Mouse (Mus musculus): ENCODE measurements around the gene Pced1b. TPM values are rescaled to one million over a fixed set of nuclear protein-coding genes. Genes with fewer than 3 reads are reported as not detected.

Pced1b gene
- polyA plus RNA-seq, 1 experiment from 2014 or later: 8.7 TPM

DNA sequence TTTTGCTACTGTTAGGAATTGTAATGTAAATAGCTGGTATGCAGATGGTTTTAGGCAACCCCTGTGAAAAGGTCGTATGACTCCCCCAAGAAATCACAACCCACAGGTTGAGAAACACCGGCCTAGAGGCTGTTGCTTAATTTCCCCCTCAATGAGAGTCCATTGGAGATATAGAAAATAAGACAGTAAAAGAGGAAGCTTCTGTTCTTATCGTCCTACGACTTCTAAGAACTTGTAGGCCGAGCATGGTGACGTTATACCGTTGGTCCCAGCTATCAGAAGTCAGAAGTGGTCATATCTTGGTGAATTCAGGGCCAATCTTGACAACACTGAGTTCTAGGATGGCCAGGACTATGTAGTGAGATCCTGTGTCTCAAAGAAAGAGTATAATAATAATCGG is 65.0 kb downstream of the Pced1b start:
- Histone ChIP-seq H3K4me2 (replicated peaks; ENCODE audit: low read depth, low read length) (no peak overlapping the region), H3K27me3 (ENCODE audit: control insufficient read depth, insufficient read depth, low read length) (no peaks in the 10 kb centered on the region), H3K9ac (ENCODE audit: low read depth, low read length) (no peak overlapping the region), H3K27ac (ENCODE audit: low read depth, low read length) (no peak overlapping the region), H3K36me3 (ENCODE audit: control insufficient read depth, insufficient read depth, low read length) (no peaks in the 10 kb centered on the region), H3K4me1 (ENCODE audit: control insufficient read depth, insufficient read depth, low read length) (no peaks in the 10 kb centered on the region), H3K4me3 (ENCODE audit: low read length) (no peak overlapping the region), H3K9me3 (ENCODE audit: control insufficient read depth, low read length) (no peaks in the 10 kb centered on the region)
- ATAC-seq (ENCODE audit: low FRiP score, low TSS enrichment): no peak
- 90% methylated on average over 8 of the region's 8 CpGs for WGBS

DNA sequence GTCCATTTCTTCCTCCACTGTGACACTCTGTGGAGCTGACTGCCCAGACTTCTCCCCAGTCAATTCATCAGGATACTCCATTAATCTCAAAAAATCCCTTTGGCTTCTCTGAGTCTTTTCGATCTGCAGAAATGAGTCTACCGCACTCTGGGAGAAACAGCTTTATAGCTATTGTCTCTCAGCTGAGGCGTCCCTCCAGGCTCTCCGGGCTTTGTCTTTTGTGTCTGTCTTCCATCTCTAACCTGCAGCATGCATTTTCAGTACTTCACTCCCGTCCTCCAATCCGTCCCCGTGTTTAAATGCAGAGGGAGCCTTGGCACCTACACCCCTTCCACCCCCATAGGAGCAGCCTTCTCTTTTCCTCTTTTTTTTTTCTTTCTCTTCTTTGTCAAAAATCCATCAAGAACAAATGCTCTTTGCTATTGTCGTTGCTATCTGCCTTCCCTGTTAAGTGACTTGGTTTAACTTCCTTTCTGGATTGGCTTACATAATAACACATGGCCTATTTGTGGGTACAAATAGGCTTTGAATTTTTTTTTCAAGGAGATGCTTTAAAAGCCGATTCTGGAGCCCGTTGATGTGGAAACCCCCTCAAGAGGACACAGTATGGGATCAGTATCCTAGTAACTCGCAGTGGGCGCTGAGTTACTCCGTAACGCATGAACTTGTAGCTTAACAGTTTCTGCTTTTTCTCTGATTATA is 68.0 kb downstream of the Pced1b start:
- Histone ChIP-seq H3K9ac (ENCODE audit: low read depth, low read length) (no peak overlapping the region), H3K4me1 (ENCODE audit: control insufficient read depth, insufficient read depth, low read length) (no peaks in the 10 kb centered on the region), H3K27ac (ENCODE audit: low read depth, low read length) (no peak overlapping the region), H3K36me3 (ENCODE audit: control insufficient read depth, insufficient read depth, low read length) (no peaks in the 10 kb centered on the region), H3K9me3 (ENCODE audit: control insufficient read depth, low read length) (no peaks in the 10 kb centered on the region), H3K4me3 (ENCODE audit: low read length) (no peak overlapping the region), H3K4me2 (replicated peaks; ENCODE audit: low read depth, low read length) (no peak overlapping the region), H3K27me3 (ENCODE audit: control insufficient read depth, insufficient read depth, low read length) (no peaks in the 10 kb centered on the region)
- WGBS: 85% methylated on average over 14 of the region's 14 CpGs
- ATAC-seq (ENCODE audit: low FRiP score, low TSS enrichment): no peak

DNA sequence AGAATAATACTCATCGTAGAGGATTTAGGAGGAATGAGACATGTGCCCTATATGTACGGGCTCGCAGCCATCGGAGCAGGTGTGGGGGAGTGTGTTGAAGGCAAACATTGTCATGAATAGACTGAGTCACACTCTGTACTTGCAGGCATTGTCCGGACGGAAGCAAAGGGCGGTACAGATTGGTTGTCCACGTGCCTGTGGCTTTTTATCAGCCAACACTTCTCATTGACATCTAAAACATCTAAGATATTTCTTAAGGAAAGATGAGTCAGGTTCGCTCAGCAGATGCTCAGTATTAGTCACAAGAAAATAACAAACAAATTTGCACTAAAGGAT is 68.5 kb downstream of the Pced1b start:
- ATAC-seq (ENCODE audit: low FRiP score, low TSS enrichment): no peak
- WGBS: 79% methylated on average over 9 of the region's 9 CpGs
- H3K27ac ChIP-seq (ENCODE audit: low read depth, low read length): no peak overlapping the region
- no peak overlapping the region for H3K4me2 ChIP-seq (replicated peaks; ENCODE audit: low read depth, low read length)
- H3K4me3 ChIP-seq (ENCODE audit: low read length): no peak overlapping the region
- no peak overlapping the region for H3K9ac ChIP-seq (ENCODE audit: low read depth, low read length)
- no peaks in the 10 kb centered on the region for H3K27me3 ChIP-seq (ENCODE audit: control insufficient read depth, insufficient read depth, low read length)
- no peaks in the 10 kb centered on the region for H3K4me1 ChIP-seq (ENCODE audit: control insufficient read depth, insufficient read depth, low read length)
- no peaks in the 10 kb centered on the region for H3K9me3 ChIP-seq (ENCODE audit: control insufficient read depth, low read length)
- H3K36me3 ChIP-seq (ENCODE audit: control insufficient read depth, insufficient read depth, low read length): no peaks in the 10 kb centered on the region

DNA sequence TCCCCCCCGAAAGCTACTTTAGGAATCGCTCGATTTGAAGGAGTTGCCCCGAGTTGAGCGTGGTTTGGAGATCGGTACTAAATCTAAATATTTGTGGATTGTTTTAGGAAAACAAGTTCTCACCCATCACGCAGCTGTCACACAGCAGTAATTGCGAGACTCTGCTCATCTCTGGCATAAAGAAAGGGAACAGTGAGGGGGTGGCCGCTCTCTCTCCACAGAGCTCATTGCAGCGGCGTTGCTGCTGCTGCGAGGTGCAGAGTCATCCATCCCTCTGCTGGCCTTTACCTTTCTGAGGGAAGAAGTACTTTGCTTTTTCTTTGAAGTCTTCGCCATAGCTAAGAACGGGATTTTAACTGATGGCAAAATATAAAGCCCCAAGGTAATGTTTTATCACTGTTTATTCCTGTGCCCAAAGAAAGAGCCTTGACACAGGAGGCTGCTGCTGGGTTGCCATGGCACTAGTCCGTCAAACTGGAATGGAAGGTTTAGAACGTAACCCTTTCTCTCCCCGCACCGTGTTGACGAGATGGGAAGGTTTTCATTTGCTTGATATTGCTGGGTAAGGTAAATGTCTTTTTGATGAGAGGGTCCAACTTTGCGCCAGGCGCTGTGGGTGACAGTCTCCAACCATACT is 71.6 kb downstream of the Pced1b start:
- Histone ChIP-seq H3K36me3 (ENCODE audit: control insufficient read depth, insufficient read depth, low read length) (no peaks in the 10 kb centered on the region), H3K9ac (ENCODE audit: low read depth, low read length) (no peak overlapping the region), H3K9me3 (ENCODE audit: control insufficient read depth, low read length) (0 out of 2 replicates have a peak, but pooled peaks cover under 1% of the 10 kb centered on the region), H3K4me1 (ENCODE audit: control insufficient read depth, insufficient read depth, low read length) (no peaks in the 10 kb centered on the region), H3K27me3 (ENCODE audit: control insufficient read depth, insufficient read depth, low read length) (no peaks in the 10 kb centered on the region), H3K27ac (ENCODE audit: low read depth, low read length) (no peak overlapping the region), H3K4me3 (ENCODE audit: low read length) (no peak overlapping the region), H3K4me2 (replicated peaks; ENCODE audit: low read depth, low read length) (no peak overlapping the region)
- no peak for ATAC-seq (ENCODE audit: low FRiP score, low TSS enrichment)
- WGBS: 90% methylated on average over 21 of the region's 21 CpGs

DNA sequence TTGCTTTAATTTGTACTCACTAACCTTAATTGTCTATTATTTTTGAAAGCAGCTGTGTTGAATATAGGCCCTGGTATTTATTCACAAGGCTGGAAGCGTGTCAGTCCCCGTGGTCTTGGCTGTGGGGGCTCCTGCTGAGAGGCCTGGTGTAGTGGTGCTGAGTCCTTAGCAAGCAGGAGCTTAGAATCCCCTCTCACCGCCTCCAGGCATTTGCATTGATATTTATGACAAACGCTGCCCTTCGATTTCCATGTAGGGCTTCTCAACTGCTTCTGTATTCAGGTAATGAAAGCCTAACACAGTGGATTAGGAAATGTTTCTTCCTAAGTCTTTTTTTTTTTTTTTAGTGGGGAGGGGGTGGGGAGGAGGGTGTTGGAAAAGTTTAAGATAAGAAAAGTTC is 75.9 kb downstream of the Pced1b start:
- H3K27ac ChIP-seq (ENCODE audit: low read depth, low read length): no peak overlapping the region
- H3K36me3 ChIP-seq (ENCODE audit: control insufficient read depth, insufficient read depth, low read length): no peaks in the 10 kb centered on the region
- peaks cover 6% of the 10 kb centered on the region; the same call in 1 of the 2 replicates for H3K4me1 ChIP-seq (ENCODE audit: control insufficient read depth, insufficient read depth, low read length)
- H3K4me2 ChIP-seq (replicated peaks; ENCODE audit: low read depth, low read length): no peak overlapping the region
- no peak for ATAC-seq (ENCODE audit: low FRiP score, low TSS enrichment)
- no peaks in the 10 kb centered on the region for H3K27me3 ChIP-seq (ENCODE audit: control insufficient read depth, insufficient read depth, low read length)
- peaks cover 7% of the 10 kb centered on the region for H3K9me3 ChIP-seq (ENCODE audit: control insufficient read depth, low read length)
- no peak overlapping the region for H3K9ac ChIP-seq (ENCODE audit: low read depth, low read length)
- WGBS: 84% methylated on average over 5 of the region's 5 CpGs
- H3K4me3 ChIP-seq (ENCODE audit: low read length): no peak overlapping the region

DNA sequence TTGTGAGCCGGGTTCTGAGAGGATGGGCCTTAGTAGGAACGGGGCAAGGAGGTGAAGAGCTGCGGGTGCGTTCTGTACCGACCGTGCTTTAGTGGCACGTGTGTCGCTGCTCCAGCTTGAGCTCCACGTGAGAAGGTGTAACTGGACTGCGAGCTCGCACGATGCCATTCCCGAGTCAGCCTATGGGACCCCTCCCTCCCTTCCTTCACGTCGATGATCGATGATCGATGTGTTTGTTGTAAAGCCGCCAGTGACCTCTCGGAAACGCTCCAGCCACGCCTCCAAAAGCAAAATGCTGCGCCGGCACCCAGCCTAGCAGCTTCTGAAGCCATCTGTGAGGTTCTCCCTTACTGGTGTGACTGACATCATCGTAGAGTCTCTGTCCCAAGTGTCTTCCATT is 76.6 kb downstream of the Pced1b start:
- WGBS: 80% methylated on average over 24 of the region's 24 CpGs
- Histone ChIP-seq H3K9ac (ENCODE audit: low read depth, low read length) (no peak overlapping the region), H3K36me3 (ENCODE audit: control insufficient read depth, insufficient read depth, low read length) (no peaks in the 10 kb centered on the region), H3K27ac (ENCODE audit: low read depth, low read length) (no peak overlapping the region), H3K4me1 (ENCODE audit: control insufficient read depth, insufficient read depth, low read length) (peaks cover 6% of the 10 kb centered on the region; the same call in 1 of the 2 replicates), H3K4me2 (replicated peaks; ENCODE audit: low read depth, low read length) (no peak overlapping the region), H3K4me3 (ENCODE audit: low read length) (no peak overlapping the region), H3K9me3 (ENCODE audit: control insufficient read depth, low read length) (peaks cover 7% of the 10 kb centered on the region), H3K27me3 (ENCODE audit: control insufficient read depth, insufficient read depth, low read length) (no peaks in the 10 kb centered on the region)
- 0 out of 2 replicates have a peak, but pooled peaks have one; percentile 28 for ATAC-seq (ENCODE audit: low FRiP score, low TSS enrichment)

DNA sequence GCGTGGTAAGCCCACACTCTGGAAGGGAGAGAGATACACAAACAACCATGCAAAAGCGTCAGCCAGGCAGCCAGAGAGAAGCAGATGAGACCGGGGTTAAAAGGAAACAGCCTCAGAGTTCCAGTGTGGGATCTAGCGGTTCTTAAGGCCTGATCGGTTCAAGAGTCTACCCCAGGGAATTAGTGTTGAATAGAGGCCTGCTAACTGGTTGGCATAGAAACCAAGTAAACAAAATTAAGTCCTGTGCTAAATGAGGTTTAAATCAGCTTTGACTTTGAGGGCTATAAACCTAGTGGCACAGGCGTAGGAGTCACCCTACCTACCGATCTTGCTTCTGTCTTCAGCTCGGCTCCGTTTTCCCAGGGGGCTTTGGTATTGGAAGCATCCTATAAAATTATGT is 77.4 kb downstream of the Pced1b start:
- Histone ChIP-seq H3K4me1 (ENCODE audit: control insufficient read depth, insufficient read depth, low read length) (peaks cover 6% of the 10 kb centered on the region; the same call in 1 of the 2 replicates), H3K4me2 (replicated peaks; ENCODE audit: low read depth, low read length) (no peak overlapping the region; the same call in 1 of the 2 replicates), H3K9me3 (ENCODE audit: control insufficient read depth, low read length) (peaks cover 7% of the 10 kb centered on the region), H3K36me3 (ENCODE audit: control insufficient read depth, insufficient read depth, low read length) (no peaks in the 10 kb centered on the region), H3K9ac (ENCODE audit: low read depth, low read length) (no peak overlapping the region), H3K27me3 (ENCODE audit: control insufficient read depth, insufficient read depth, low read length) (no peaks in the 10 kb centered on the region), H3K4me3 (ENCODE audit: low read length) (no peak overlapping the region), H3K27ac (ENCODE audit: low read depth, low read length) (no peak overlapping the region)
- 34% methylated on average over 9 of the region's 9 CpGs for whole genome bisulfite sequencing
- peak; percentile 88 for ATAC-seq (ENCODE audit: low FRiP score, low TSS enrichment)

DNA sequence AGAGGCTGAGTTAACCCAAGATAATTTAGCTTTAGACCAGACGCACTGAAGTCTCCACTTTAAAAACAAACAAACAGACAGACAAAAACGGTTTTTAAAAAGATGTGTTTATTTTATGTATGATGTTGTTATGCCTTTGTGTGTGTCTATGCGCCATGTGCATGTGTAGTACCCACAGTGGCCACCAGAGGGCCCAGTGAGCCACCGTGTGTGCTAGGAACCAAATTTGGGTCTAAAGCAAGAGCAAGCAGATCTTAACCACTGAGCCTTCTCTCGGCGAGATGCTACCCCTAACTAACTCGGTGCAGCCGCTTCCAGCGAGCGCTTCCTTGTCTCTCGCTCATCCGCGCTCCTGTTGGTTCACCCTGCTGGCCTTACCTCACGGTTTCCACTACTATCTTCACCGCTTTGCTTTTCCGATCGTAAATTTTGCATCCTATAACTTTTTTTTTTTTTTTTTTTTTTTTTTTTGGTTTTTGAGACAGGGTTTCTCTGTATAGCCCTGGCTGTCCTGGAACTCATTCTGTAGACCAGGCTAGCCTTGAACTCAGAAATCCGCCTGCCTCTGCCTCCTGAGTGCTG is 80.7 kb downstream of the Pced1b start:
- 73% methylated on average over 18 of the region's 18 CpGs for WGBS

DNA sequence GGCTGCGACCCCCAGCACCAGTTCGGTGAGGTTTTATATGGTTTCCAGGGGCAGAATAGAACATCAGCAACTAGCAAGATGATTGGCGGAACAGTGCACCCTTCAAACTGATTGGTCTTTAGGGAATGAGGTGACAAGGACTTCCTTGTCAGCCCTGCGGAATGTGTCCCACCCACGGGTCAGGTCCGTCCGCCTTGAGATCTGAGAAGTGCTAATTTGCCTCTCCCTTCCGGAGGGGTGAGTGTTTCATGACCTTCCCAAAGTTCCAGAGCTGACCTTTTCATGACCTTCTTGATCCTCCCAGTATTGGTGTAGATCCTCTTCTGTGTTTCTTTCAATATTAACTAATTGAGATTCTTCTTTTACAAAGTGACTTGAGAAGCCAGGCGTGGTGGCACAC is 85.7 kb downstream of the Pced1b start:
- 62% methylated on average over 9 of the region's 9 CpGs for WGBS
- no peak overlapping the region for H3K27ac ChIP-seq (ENCODE audit: low read depth, low read length)
- peaks cover under 1% of the 10 kb centered on the region; the same call in 1 of the 2 replicates for H3K9me3 ChIP-seq (ENCODE audit: control insufficient read depth, low read length)
- H3K9ac ChIP-seq (ENCODE audit: low read depth, low read length): no peak overlapping the region
- no peak for ATAC-seq (ENCODE audit: low FRiP score, low TSS enrichment)
- no peaks in the 10 kb centered on the region for H3K4me1 ChIP-seq (ENCODE audit: control insufficient read depth, insufficient read depth, low read length)
- no peak overlapping the region for H3K4me3 ChIP-seq (ENCODE audit: low read length)
- no peak overlapping the region for H3K4me2 ChIP-seq (replicated peaks; ENCODE audit: low read depth, low read length)
- H3K27me3 ChIP-seq (ENCODE audit: control insufficient read depth, insufficient read depth, low read length): no peaks in the 10 kb centered on the region
- H3K36me3 ChIP-seq (ENCODE audit: control insufficient read depth, insufficient read depth, low read length): no peaks in the 10 kb centered on the region

More for the DNA sequence above, 80.7 kb downstream of the Pced1b start:
- Histone ChIP-seq H3K27me3 (ENCODE audit: control insufficient read depth, insufficient read depth, low read length) (no peaks in the 10 kb centered on the region), H3K36me3 (ENCODE audit: control insufficient read depth, insufficient read depth, low read length) (no peaks in the 10 kb centered on the region), H3K9ac (ENCODE audit: low read depth, low read length) (no peak overlapping the region), H3K9me3 (ENCODE audit: control insufficient read depth, low read length) (peaks cover 7% of the 10 kb centered on the region), H3K4me3 (ENCODE audit: low read length) (no peak overlapping the region), H3K27ac (ENCODE audit: low read depth, low read length) (no peak overlapping the region), H3K4me1 (ENCODE audit: control insufficient read depth, insufficient read depth, low read length) (peaks cover 6% of the 10 kb centered on the region; the same call in 1 of the 2 replicates), H3K4me2 (replicated peaks; ENCODE audit: low read depth, low read length) (no peak overlapping the region)
- no peak for ATAC-seq (ENCODE audit: low FRiP score, low TSS enrichment)
